In the genomic region with DNA sequence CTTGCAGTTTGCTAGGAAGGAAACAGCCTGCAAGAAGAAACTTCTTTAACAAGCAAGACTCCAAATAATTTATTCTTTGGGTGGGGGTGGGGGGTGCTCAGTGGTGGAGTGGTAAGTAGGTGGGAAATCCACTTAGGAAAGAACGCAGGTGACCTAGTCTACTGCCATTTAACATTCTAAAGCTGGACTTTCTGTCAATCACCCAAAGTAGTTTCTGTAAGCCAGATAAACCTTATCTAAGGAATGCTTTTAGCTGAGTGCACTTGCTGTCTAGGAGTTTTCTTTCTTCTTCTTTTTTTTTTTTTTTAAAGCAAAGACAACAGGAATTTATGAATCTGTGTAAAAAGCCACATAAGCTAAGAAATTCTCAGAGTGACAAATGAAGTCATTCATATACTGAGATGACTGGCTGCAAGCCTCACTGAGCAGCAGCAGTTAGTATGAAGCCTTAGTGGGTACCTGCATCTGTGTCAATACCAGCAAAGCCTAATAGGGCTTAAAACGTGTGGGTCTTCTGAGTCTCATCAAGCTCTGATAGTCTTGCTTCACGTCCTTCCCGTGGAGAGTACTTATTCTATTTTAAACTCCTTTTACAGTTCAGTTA, we compare ENCODE assay signal across 19 mouse cellular contexts.
"Had no signal": no experiment of that assay in that cellular context is flagged by ENCODE, and none has a peak within 500 bp of the region (broad histone marks: within the 10 kb centered on the region; RNA-seq: fewer than 3 reads in every experiment).

No protein-coding gene starts in this region.

- H3K36me3 ChIP-seq: intestine, embryonic 15.5 days; kidney, embryonic 15.5 days; liver, embryonic 13.5 days; midbrain, embryonic 10.5 days; midbrain, embryonic 13.5 days; neural tube, embryonic 13.5 days had no signal

- H3K9me3 ChIP-seq: intestine, embryonic 15.5 days; kidney, embryonic 15.5 days; liver, embryonic 13.5 days; midbrain, embryonic 10.5 days; midbrain, embryonic 13.5 days; neural tube, embryonic 13.5 days had no signal

- H3K4me1 ChIP-seq: intestine, embryonic 15.5 days; kidney, embryonic 15.5 days; liver, embryonic 13.5 days; megakaryocyte, embryonic 14.5 days; midbrain, embryonic 13.5 days; neural tube, embryonic 13.5 days had no signal

- ATAC-seq: intestine, embryonic 15.5 days; midbrain, embryonic 13.5 days; midbrain, embryonic 16.5 days had no signal

- H3K27ac ChIP-seq: intestine, embryonic 15.5 days; kidney, embryonic 15.5 days; left cerebral cortex, adult 2 months; liver, embryonic 13.5 days; midbrain, embryonic 10.5 days; midbrain, embryonic 13.5 days; neural tube, embryonic 13.5 days had no signal

- H3K27me3 ChIP-seq: intestine, embryonic 15.5 days; kidney, embryonic 15.5 days; liver, embryonic 13.5 days; megakaryocyte, embryonic 14.5 days; midbrain, embryonic 13.5 days; neural tube, embryonic 13.5 days had no signal

- H3K4me3 ChIP-seq: intestine, embryonic 15.5 days; kidney, embryonic 15.5 days; left cerebral cortex, adult 2 months; liver, embryonic 13.5 days; megakaryocyte, embryonic 14.5 days; midbrain, embryonic 10.5 days; midbrain, embryonic 13.5 days; myocyte; neural tube, embryonic 13.5 days had no signal

- DNase-seq: kidney, adult 11 months; kidney, adult 8-10 months; kidney, postnatal 10 days; kidney, postnatal 36 days; layer of hippocampus, postnatal 36 days; liver, embryonic 13.5 days; retina, postnatal 1 day; right cerebral cortex, postnatal 25 days; spleen, adult 18-20 months; thymus, postnatal 36 days had no signal

- H3K9ac ChIP-seq: intestine, embryonic 15.5 days; kidney, embryonic 15.5 days; liver, embryonic 13.5 days; midbrain, embryonic 13.5 days; neural tube, embryonic 13.5 days had no signal

- H3K4me2 ChIP-seq: intestine, embryonic 15.5 days; kidney, embryonic 15.5 days; liver, embryonic 13.5 days; midbrain, embryonic 13.5 days; neural tube, embryonic 13.5 days had no signal
